Mouse (Mus musculus) heart, postnatal 36 days (tissue): Measurements from ENCODE around the gene Ccng1. TPM values are rescaled to one million over a fixed set of nuclear protein-coding genes. Genes with fewer than 3 reads are reported as not detected.
"Not testable (repeated sequence)": the region's sequence is repeated elsewhere in the genome, so short reads cannot be mapped to it uniquely, and the experiment has no call there.

Experiments
- DNase-seq, 2 experiments: peaks; one replicate each; pipeline ENCODE4 v3.0.0; 2021 to 2022
- intact Hi-C: fragments of 180-260 bp; cut with DNase I; formaldehyde crosslinking; loops from one replicate; pipeline ENCODE4 v1.15.1; 2025
- total RNA-seq, 2 experiments: library from RNA; stranded (reverse); gene quantifications; 2 replicates each; pipeline ENCODE4 v1.2.3; 2021

The Ccng1 gene
- total RNA-seq, 2 experiments from 2014 or later = 400 to 530 TPM

GRCm38 (mm10) chr11:40733339-40734174 is 21.6 kb downstream of the Ccng1 start, which contains the start of the genes Hmmr and Nudcd2:
Gene Hmmr, minus strand, starts transcription at chr11:40733422.
Gene Nudcd2, plus strand, starts transcription at chr11:40733667.
- intact Hi-C loops = loop anchor here (1.0 kb wide), 2 partner anchors 21 to 41 kb away; no protein-coding TSS in a partner anchor
- peak; percentile 86 to 91 for DNase-seq

GRCm38 (mm10) chr11:40732997-40733338 is 22.1 kb downstream of the Ccng1 start:
- intact Hi-C loops = loop anchor here (1.0 kb wide), 1 partner anchor 41 kb away; no protein-coding TSS in a partner anchor
- DNase-seq = no peak

- DNase-seq = no peak
- intact Hi-C loops = no loop called here
These were observed 36.8 kb downstream of the Ccng1 start for GRCm38 (mm10) chr11:40718324-40718723.

GRCm38 (mm10) chr11:40715524-40715923 is 39.6 kb downstream of the Ccng1 start:
- intact Hi-C loops = no loop called here
- no peak for DNase-seq

- intact Hi-C loops = no loop called here
These were observed 41.3 kb downstream of the Ccng1 start for GRCm38 (mm10) chr11:40713858-40714257.

GRCm38 (mm10) chr11:40709899-40710298 is 45.2 kb downstream of the Ccng1 start:
- intact Hi-C loops = not testable (repeated sequence)

More at GRCm38 (mm10) chr11:40713858-40714257, 41.3 kb downstream of the Ccng1 start:
- DNase-seq = peak; percentile 19 to 20

More at GRCm38 (mm10) chr11:40709899-40710298, 45.2 kb downstream of the Ccng1 start:
- DNase-seq = not testable (repeated sequence)

Other genes with a start within 250 kb of the Ccng1 start
- 100 to 1,000 TPM; 107 TPM for gene Mat2b, start 60.1 kb downstream of the Ccng1 start, total RNA-seq
- gene Hmmr, start 21.9 kb downstream of the Ccng1 start, total RNA-seq = under 1 TPM; 0.44 to 0.65 TPM
- gene Nudcd2, start 21.6 kb downstream of the Ccng1 start, total RNA-seq = 10 to 100 TPM; 12.3 to 17.8 TPM